ENCODE assay signal across 11 mouse cellular contexts in genomic region chr11:3382602-3383594, GRCm38 (mm10). TPM values are rescaled to one million over a fixed set of nuclear protein-coding genes. Genes with fewer than 3 reads are reported as not detected.
DNase-seq lines count a peak whose midpoint lies in the region; ATAC-seq lines count a peak whose summit lies in the region.
"Had no signal": no experiment of that assay in that cellular context is flagged by ENCODE, and none has a peak within 500 bp of the region (broad histone marks: within the 10 kb centered on the region; RNA-seq: fewer than 3 reads in every experiment).

No protein-coding gene starts in this region.

- peaks cover 3% of the 10 kb centered on the region; the same call in 1 of the 2 replicates for H3K36me3 ChIP-seq in neural tube, embryonic 15.5 days

- WGBS in neural tube, embryonic 15.5 days, result 75% methylated on average over 5 of the region's 5 CpGs

- H3K27ac ChIP-seq in neural tube, embryonic 15.5 days (replicated peaks), result peak overlapping the region; percentile 58; the same call in 1 of the 2 replicates
- H3K27ac ChIP-seq: embryonic facial prominence, embryonic 13.5 days had no signal

- DNase-seq in heart, postnatal 4 days, result peak; percentile 18
- DNase-seq in heart, adult 11 months, result no peak
- peak; percentile 58 for DNase-seq in retina, postnatal 1 day
- no peak for DNase-seq in retina, embryonic 14.5 days (ENCODE audit: low spot score)
- peak; percentile 67 for DNase-seq in ZHBTc4 (ENCODE audit: low read depth, low spot score)
- no peak for DNase-seq in cerebellum, adult 11-12 months
- no peak for DNase-seq in yolk sac, embryonic 10.5 days (ENCODE audit: low spot score)
- DNase-seq: kidney, adult 11 months; lung, postnatal 14 days had no signal

- no peak overlapping the region for H3K4me2 ChIP-seq in neural tube, embryonic 15.5 days
- H3K4me2 ChIP-seq: embryonic facial prominence, embryonic 13.5 days had no signal

- H3K4me1 ChIP-seq in neural tube, embryonic 15.5 days, result peaks cover 6% of the 10 kb centered on the region; the same call in 1 of the 2 replicates

- no peaks in the 10 kb centered on the region for H3K27me3 ChIP-seq in neural tube, embryonic 15.5 days (replicated peaks)
- H3K27me3 ChIP-seq: embryonic facial prominence, embryonic 13.5 days had no signal

- H3K9me3 ChIP-seq in neural tube, embryonic 15.5 days (replicated peaks), result no peaks in the 10 kb centered on the region

- no peak overlapping the region for H3K9ac ChIP-seq in neural tube, embryonic 15.5 days (replicated peaks)
- H3K9ac ChIP-seq: embryonic facial prominence, embryonic 13.5 days had no signal

- no peak overlapping the region for H3K4me3 ChIP-seq in neural tube, embryonic 15.5 days (replicated peaks)
- H3K4me3 ChIP-seq: embryonic facial prominence, embryonic 13.5 days had no signal

- ATAC-seq in neural tube, embryonic 15.5 days (ENCODE audit: low FRiP score), result no peak

RNA-seq across cellular contexts. Expression of gene Limk2, which starts 26.1 kb away (rescaled TPM):
- total RNA-seq in heart, postnatal 4 days (2021), result 10 to 100 TPM; 31.8 to 34.4 TPM
- 141 and 158 TPM in 2 replicates for polyA plus RNA-seq in neural tube, embryonic 15.5 days (2015; fragmentation: Nextera tagmentation; extraction: Ambion mirVana)

RNA-seq across cellular contexts. Expression of gene Pik3ip1, which starts 52.7 kb away (rescaled TPM):
- 10 to 100 TPM; 11.7 to 12.0 TPM for total RNA-seq in heart, postnatal 4 days (2021)
- 28.7 and 35.3 TPM in 2 replicates for polyA plus RNA-seq in neural tube, embryonic 15.5 days (2015; fragmentation: Nextera tagmentation; extraction: Ambion mirVana)

Comparison
In these comparisons a context has a peak if more than half of its experiments do, and no peak if none do; other contexts are left out.
1. DNase-seq: peak in heart, postnatal 4 days (single experiment), retina, postnatal 1 day (single experiment) and ZHBTc4 (single experiment); none in heart, adult 11 months (single experiment), retina, embryonic 14.5 days (single experiment), cerebellum, adult 11-12 months (single experiment) and yolk sac, embryonic 10.5 days (single experiment).